Mouse (Mus musculus) CH12.LX (cell line): Measurements from ENCODE around the gene Numb. TPM values are rescaled to one million over a fixed set of nuclear protein-coding genes. Genes with fewer than 3 reads are reported as not detected.

Experiments
- DNase-seq: peaks from one replicate; pipeline ENCODE4 v3.0.0-alpha.2; 2013; ENCODE audit errors: extremely low read depth
- H3K27ac ChIP-seq: 2 replicates; pipeline ENCODE4 v1.5.1; 2012; ENCODE audit warnings: low read depth, mild to moderate bottlenecking, control low read depth, moderate library complexity; ENCODE audit not compliant: insufficient read depth
- H3K27me3 ChIP-seq: replicated peaks from 2 replicates; pipeline ENCODE3; 2012; ENCODE audit warnings: inconsistent platforms
- H3K36me3 ChIP-seq, 2 experiments: replicated peaks in 1 of 2; 2 replicates each; pipeline versions ENCODE3 to v1.6.1; 2012; ENCODE audit warnings: inconsistent platforms in 1 of 2, low read length in 1 of 2, mild to moderate bottlenecking in 1 of 2, mixed read lengths in 1 of 2, moderate library complexity in 1 of 2; ENCODE audit not compliant: control insufficient read depth in 1 of 2, insufficient read depth in 1 of 2
- H3K4me1 ChIP-seq, 2 experiments: 2 replicates each; pipeline ENCODE4 v1.6.1; 2012; ENCODE audit warnings: inconsistent platforms in 1 of 2, moderate library complexity in 1 of 2; ENCODE audit not compliant: insufficient read depth in 2 of 2, control insufficient read depth in 1 of 2
- H3K4me2 ChIP-seq: 2 replicates; pipeline ENCODE4 v1.6.1; 2012; ENCODE audit warnings: low read depth, mild to moderate bottlenecking, control low read depth; ENCODE audit not compliant: poor library complexity, insufficient read depth, severe bottlenecking
- H3K4me3 ChIP-seq, 3 experiments: fragments of 150-350 bp in 1 of 3; sonication (generic) in 1 of 3; replicated peaks in 1 of 3; 2 replicates each; pipeline versions ENCODE3 to v1.5.1; 2011 to 2012; ENCODE audit warnings: low read depth in 2 of 3, low read length in 2 of 3, mild to moderate bottlenecking in 2 of 3, moderate library complexity in 2 of 3, control low read depth in 1 of 3, improper control_type of control experiment in 1 of 3, inconsistent platforms in 1 of 3, mixed read lengths in 1 of 3; ENCODE audit not compliant: poor library complexity in 1 of 3
- H3K79me2 ChIP-seq: replicated peaks from 2 replicates; pipeline ENCODE4 v1.6.1; 2012; ENCODE audit warnings: mild to moderate bottlenecking, moderate library complexity; ENCODE audit not compliant: control insufficient read depth, poor library complexity, insufficient read depth, severe bottlenecking; ENCODE audit errors: extremely low read depth
- H3K9ac ChIP-seq: 2 replicates; pipeline ENCODE4 v1.6.1; 2012; ENCODE audit warnings: low read depth, mild to moderate bottlenecking, control low read depth, moderate library complexity; ENCODE audit not compliant: insufficient read depth
- H3K9me3 ChIP-seq: replicated peaks from 2 replicates; pipeline ENCODE3; 2012; ENCODE audit warnings: low read length, inconsistent platforms, mixed read lengths
- BHLHE40 ChIP-seq: IDR thresholded peaks from 2 replicates; pipeline ENCODE4 v1.6.1; 2011; ENCODE audit warnings: mild to moderate bottlenecking, low read depth, low read length, improper control_type of control experiment
- CHD1 ChIP-seq: IDR thresholded peaks from 2 replicates; pipeline ENCODE4 v1.6.1; 2012; ENCODE audit warnings: low read depth, low read length, improper control_type of control experiment, inconsistent platforms
- CTCF ChIP-seq, 2 experiments: IDR thresholded peaks in 1 of 2; conservative IDR thresholded peaks in 1 of 2; 2 replicates each; pipeline ENCODE4 v1.5.1; 2011 to 2012; ENCODE audit warnings: low read depth in 2 of 2, low read length in 2 of 2, improper control_type of control experiment in 1 of 2, inconsistent platforms in 1 of 2, mild to moderate bottlenecking in 1 of 2, moderate library complexity in 1 of 2
- E2F4 ChIP-seq: IDR thresholded peaks from 2 replicates; pipeline ENCODE4 v1.6.1; 2011; ENCODE audit warnings: low read depth, low read length, improper control_type of control experiment; ENCODE audit not compliant: insufficient replicate concordance
- ELF1 ChIP-seq: IDR thresholded peaks from 2 replicates; pipeline ENCODE4 v1.6.1; 2014; ENCODE audit warnings: low read depth, mild to moderate bottlenecking, inconsistent platforms, low read length, improper control_type of control experiment
- GABPA ChIP-seq: IDR thresholded peaks from 2 replicates; pipeline ENCODE4 v1.6.1; 2012; ENCODE audit warnings: low read depth, low read length, improper control_type of control experiment, inconsistent platforms; ENCODE audit not compliant: insufficient replicate concordance
- IRF4 ChIP-seq: IDR thresholded peaks from 2 replicates; pipeline ENCODE4 v1.6.1; 2014; ENCODE audit warnings: low read depth, mild to moderate bottlenecking, inconsistent platforms, low read length, improper control_type of control experiment
- JUN ChIP-seq: IDR thresholded peaks from 2 replicates; pipeline ENCODE4 v1.6.1; 2011; ENCODE audit warnings: low read depth, mild to moderate bottlenecking, low read length, improper control_type of control experiment, moderate library complexity; ENCODE audit not compliant: insufficient read depth
- KAT2A ChIP-seq: IDR thresholded peaks from 2 replicates; pipeline ENCODE4 v1.6.1; 2012; ENCODE audit warnings: low read length, improper control_type of control experiment, inconsistent platforms; ENCODE audit not compliant: insufficient replicate concordance
- MAFK ChIP-seq: IDR thresholded peaks from 2 replicates; pipeline ENCODE4 v1.6.1; 2011; ENCODE audit warnings: low read length, improper control_type of control experiment; ENCODE audit not compliant: insufficient replicate concordance
- MAZ ChIP-seq: IDR thresholded peaks from 2 replicates; pipeline ENCODE4 v1.6.1; 2012; ENCODE audit warnings: low read depth, mild to moderate bottlenecking, inconsistent platforms, low read length, improper control_type of control experiment, moderate library complexity
- MXI1 ChIP-seq: IDR thresholded peaks from 2 replicates; pipeline ENCODE4 v1.6.1; 2011; ENCODE audit warnings: mild to moderate bottlenecking, low read depth, low read length, improper control_type of control experiment
- MYC ChIP-seq: IDR thresholded peaks from 2 replicates; pipeline ENCODE4 v1.6.1; 2011; ENCODE audit warnings: low read depth, mild to moderate bottlenecking, improper control_type of control experiment, low read length
- POLR2A ChIP-seq: IDR thresholded peaks from 2 replicates; pipeline ENCODE4 v1.6.1; 2011; ENCODE audit warnings: low read depth, mild to moderate bottlenecking, improper control_type of control experiment, low read length
- POLR2AphosphoS2 ChIP-seq: IDR thresholded peaks from 2 replicates; pipeline ENCODE4 v1.6.1; 2011; ENCODE audit warnings: low read depth, low read length, improper control_type of control experiment
- RCOR1 ChIP-seq: conservative IDR thresholded peaks from 2 replicates; pipeline ENCODE4 v1.6.1; 2012; ENCODE audit warnings: low read depth, mild to moderate bottlenecking, inconsistent platforms, low read length, improper control_type of control experiment
- SIN3A ChIP-seq: IDR thresholded peaks from 2 replicates; pipeline ENCODE4 v1.6.1; 2012; ENCODE audit warnings: low read length, improper control_type of control experiment, inconsistent platforms
- SMC3 ChIP-seq: IDR thresholded peaks from 2 replicates; pipeline ENCODE4 v1.6.1; 2011; ENCODE audit warnings: low read depth, low read length, improper control_type of control experiment
- TBP ChIP-seq: conservative IDR thresholded peaks from 2 replicates; pipeline ENCODE4 v1.6.1; 2011; ENCODE audit warnings: low read depth, low read length, improper control_type of control experiment
- TCF12 ChIP-seq: IDR thresholded peaks from 2 replicates; pipeline ENCODE4 v1.6.1; 2014; ENCODE audit warnings: low read depth, mild to moderate bottlenecking, inconsistent platforms, low read length, improper control_type of control experiment
- UBTF ChIP-seq: IDR thresholded peaks from 2 replicates; pipeline ENCODE4 v1.6.1; 2012; ENCODE audit warnings: low read depth, mild to moderate bottlenecking, inconsistent platforms, low read length, improper control_type of control experiment, moderate library complexity
- USF1 ChIP-seq: IDR thresholded peaks from 2 replicates; pipeline ENCODE4 v1.6.1; 2014; ENCODE audit warnings: low read depth, mild to moderate bottlenecking, inconsistent platforms, low read length, improper control_type of control experiment
- USF2 ChIP-seq: conservative IDR thresholded peaks from 2 replicates; pipeline ENCODE4 v1.6.1; 2011; ENCODE audit warnings: low read depth, low read length, improper control_type of control experiment
- ZKSCAN1 ChIP-seq: IDR thresholded peaks from 2 replicates; pipeline ENCODE4 v1.6.1; 2012; ENCODE audit warnings: low read depth, inconsistent platforms, low read length, improper control_type of control experiment, borderline replicate concordance
- ZMIZ1 ChIP-seq: IDR thresholded peaks from 2 replicates; pipeline ENCODE4 v1.6.1; 2012; ENCODE audit warnings: low read depth, mild to moderate bottlenecking, inconsistent platforms, low read length, improper control_type of control experiment
- dilution Hi-C: fragments of 300-500 bp; cut with MboI; formaldehyde crosslinking; loops from 2 replicates; pipeline ENCODE4 v1.14.3; 2020; ENCODE audit warnings: low sequenced_read_pairs; ENCODE audit not compliant: extremely low pct_unique_long_range_greater_than_20kb, extremely low pct_ligation_motif_present
- in situ Hi-C: fragments of 300-500 bp; cut with MboI; formaldehyde crosslinking; loops from 3 replicates; pipeline ENCODE4 v1.14.3; 2019; ENCODE audit warnings: low sequenced_read_pairs, low pct_ligation_motif_present, low pct_unique_long_range_greater_than_20kb, mixed read lengths
- polyA plus RNA-seq: library from polyadenylated mRNA; unstranded; fragments of >175 nt; gene quantifications from 2 replicates; pipeline ENCODE4 v1.2.1, GENCODE M21; 2012; ENCODE audit warnings: low read depth; ENCODE audit not compliant: insufficient read length
- total RNA-seq, 2 experiments: library from RNA; depleted of rRNA; stranded (reverse); fragments of 300-350 nt in 1 of 2; fragments of >200 nt in 1 of 2; gene quantifications; 2 replicates each; pipeline ENCODE4 v1.2.3; 2012 to 2014

Numb gene
- total and polyA plus RNA-seq, 3 experiments = 5.3 to 6.9 (median 5.7) TPM

GRCm38 (mm10) chr12:83785305-83785704 is 136.4 kb downstream of the Numb start:
- no peak overlapping the region for H3K9ac ChIP-seq
- no peaks in the 10 kb centered on the region for H3K27me3 ChIP-seq
- in situ Hi-C loops = loop anchor here (10.0 to 25.0 kb wide), 2 partner anchors 159 to 277 kb away; partner anchors contain the start of genes Acot3 and Acot5
- no peak overlapping the region for H3K27ac ChIP-seq
- no peaks in the 10 kb centered on the region for H3K4me1 ChIP-seq
- H3K79me2 ChIP-seq = no peaks in the 10 kb centered on the region
- TF ChIP-seq USF1 = no peak
- TF ChIP-seq ZKSCAN1 = no peak
- no peak for TF ChIP-seq CTCF (conservative IDR thresholded peaks at IDR 0.05 in 1 of 2, IDR thresholded peaks at IDR 0.05 in 1 of 2; ENCODE audit: low read depth in 2 of 2, low read length in 2 of 2)
- no peak for TF ChIP-seq MYC
- TF ChIP-seq UBTF = no peak
- no peak for TF ChIP-seq ELF1
- no peak for TF ChIP-seq SMC3
- TF ChIP-seq USF2 = no peak
- no peak for TF ChIP-seq CHD1
- TF ChIP-seq KAT2A = no peak
- no peak for TF ChIP-seq TBP
- TF ChIP-seq SIN3A = no peak
- TF ChIP-seq GABPA = no peak
- no peak for TF ChIP-seq JUN
- no peak for TF ChIP-seq MXI1
- TF ChIP-seq POLR2AphosphoS2 = no peak
- TF ChIP-seq RCOR1 = no peak
- TF ChIP-seq MAFK = no peak
- H3K4me3 ChIP-seq = no peak overlapping the region
- no peaks in the 10 kb centered on the region for H3K36me3 ChIP-seq
- no peaks in the 10 kb centered on the region for H3K9me3 ChIP-seq
- dilution Hi-C loops = no loop called here
- H3K4me2 ChIP-seq = no peak overlapping the region
- DNase-seq = no peak

GRCm38 (mm10) chr12:83782669-83783068 is 139.1 kb downstream of the Numb start:
- Histone ChIP-seq H3K79me2 (no peaks in the 10 kb centered on the region), H3K27me3 (no peaks in the 10 kb centered on the region), H3K4me2 (no peak overlapping the region), H3K9ac (no peak overlapping the region), H3K27ac (no peak overlapping the region), H3K4me3 (no peak overlapping the region), H3K4me1 (no peaks in the 10 kb centered on the region), H3K36me3 (no peaks in the 10 kb centered on the region)
- no peak for DNase-seq
- in situ Hi-C loops = loop anchor here (10.0 to 25.0 kb wide), 2 partner anchors 162 to 280 kb away; partner anchors contain the start of genes Acot3 and Acot5
- TF ChIP-seq POLR2AphosphoS2 = no peak
- no peak for TF ChIP-seq IRF4
- TF ChIP-seq CTCF (conservative IDR thresholded peaks at IDR 0.05 in 1 of 2, IDR thresholded peaks at IDR 0.05 in 1 of 2; ENCODE audit: low read depth in 2 of 2, low read length in 2 of 2) = no peak
- no peak for TF ChIP-seq USF1
- no peak for TF ChIP-seq MAZ
- no peak for TF ChIP-seq TCF12
- no peak for TF ChIP-seq ZMIZ1
- no peak for TF ChIP-seq POLR2A
- no peak for TF ChIP-seq BHLHE40
- no peak for TF ChIP-seq E2F4
- TF ChIP-seq, all 38 proteins: peak for 0
- H3K9me3 ChIP-seq = no peaks in the 10 kb centered on the region
- dilution Hi-C loops = no loop called here
